Mouse (Mus musculus) kidney, embryonic 15.5 days (tissue): Measurements from ENCODE around the gene Zfp551. TPM values are rescaled to one million over a fixed set of nuclear protein-coding genes. Genes with fewer than 3 reads are reported as not detected.

Source experiments
- ATAC-seq: fragments of 200-750 bp; cut with Nextera tagmentation; replicated peaks from 2 replicates; pipeline ENCODE4 v1.8.0; 2017; ENCODE audit warnings: moderate TSS enrichment; ENCODE audit not compliant: low FRiP score
- H3K27ac ChIP-seq: fragments of 300-500 bp; sonication (generic); 2 replicates; pipeline ENCODE4 v1.5.1; 2015; ENCODE audit warnings: mild to moderate bottlenecking, inconsistent platforms
- H3K27me3 ChIP-seq: fragments of 300-500 bp; sonication (generic); 2 replicates; pipeline ENCODE4 v1.6.1; 2015; ENCODE audit warnings: inconsistent platforms
- H3K36me3 ChIP-seq: fragments of 300-500 bp; sonication (generic); 2 replicates; pipeline ENCODE4 v1.6.1; 2015; ENCODE audit warnings: inconsistent platforms
- H3K4me1 ChIP-seq: fragments of 300-500 bp; sonication (generic); 2 replicates; pipeline ENCODE4 v1.6.1; 2015; ENCODE audit warnings: inconsistent platforms
- H3K4me2 ChIP-seq: fragments of 300-500 bp; sonication (generic); 2 replicates; pipeline ENCODE4 v1.6.1; 2015; ENCODE audit warnings: moderate library complexity, mild to moderate bottlenecking, inconsistent platforms
- H3K4me3 ChIP-seq: fragments of 300-500 bp; sonication (generic); replicated peaks from 2 replicates; pipeline ENCODE4 v1.5.1; 2015; ENCODE audit warnings: mild to moderate bottlenecking, inconsistent platforms
- H3K9ac ChIP-seq: fragments of 300-500 bp; sonication (generic); 2 replicates; pipeline ENCODE4 v1.6.1; 2015; ENCODE audit warnings: mild to moderate bottlenecking, inconsistent platforms
- H3K9me3 ChIP-seq: fragments of 300-500 bp; sonication (generic); replicated peaks from 2 replicates; pipeline ENCODE4 v1.6.1; 2016; ENCODE audit warnings: inconsistent platforms
- WGBS: fragments of 180-500 bp; shearing (Covaris S2); methylation state at CpG from one replicate; pipeline ENCODE4 v1.1.7; 2015; ENCODE audit warnings: mixed read lengths; 5-methylcytosine and 5-hydroxymethylcytosine counted together
- polyA plus RNA-seq: library from polyadenylated mRNA; unstranded; fragments of >200 nt; fragmentation: Nextera tagmentation; extraction: Ambion mirVana; gene quantifications from 2 replicates; pipeline ENCODE4 v1.2.1, GENCODE M21; 2015

The Zfp551 gene
- polyA plus RNA-seq: 3.0 and 3.8 TPM in 2 replicates

DNA sequence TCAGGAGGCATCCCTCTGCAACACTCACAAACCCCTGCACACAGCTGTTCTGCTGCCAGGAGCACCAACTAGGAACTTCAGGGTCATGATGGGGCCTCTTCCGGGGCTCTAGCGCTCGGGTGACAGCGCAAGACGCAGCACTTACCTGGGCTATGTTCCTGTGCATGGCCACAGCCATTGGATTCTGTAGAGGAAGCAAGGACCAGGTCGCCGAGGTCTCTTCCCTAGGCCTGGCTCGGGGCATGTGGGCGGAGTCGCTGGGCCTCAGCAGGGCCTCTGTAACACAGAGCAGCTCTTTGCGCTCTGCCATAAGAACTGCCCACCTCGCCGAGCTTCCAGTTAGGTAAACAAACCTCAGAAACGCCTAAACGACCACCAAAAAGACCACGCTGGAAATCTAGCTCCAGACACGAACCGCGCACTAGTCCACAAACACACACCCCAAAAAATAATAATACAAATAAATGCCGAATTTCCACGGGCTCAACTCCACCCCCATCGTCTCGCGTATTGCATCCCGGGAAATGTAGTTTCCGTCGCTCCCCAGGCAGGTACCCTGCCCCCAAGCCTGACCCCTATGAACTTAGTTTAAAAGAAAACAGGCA lies at the start of gene Zfp551:
Zfp551 (minus strand) TSS at position 507 of the 605 bp plus-strand sequence.
- Histone ChIP-seq H3K27ac (0 out of 2 replicates have a peak within 1 kb of the TSS, but pooled peaks have one; percentile 9), H3K4me2 (peak within 1 kb of the TSS; percentile 67), H3K9me3 (no peaks in the 10 kb centered on the region), H3K4me3 (peak within 1 kb of the TSS; percentile 62), H3K27me3 (no peaks in the 10 kb centered on the region), H3K36me3 (peaks cover 12% of the 10 kb centered on the region), H3K9ac (peak within 1 kb of the TSS; percentile 66), H3K4me1 (peaks cover 7% of the 10 kb centered on the region)
- under 1% methylated on average over 27 of the region's 27 CpGs for WGBS
- ATAC-seq: peak; percentile 98

DNA sequence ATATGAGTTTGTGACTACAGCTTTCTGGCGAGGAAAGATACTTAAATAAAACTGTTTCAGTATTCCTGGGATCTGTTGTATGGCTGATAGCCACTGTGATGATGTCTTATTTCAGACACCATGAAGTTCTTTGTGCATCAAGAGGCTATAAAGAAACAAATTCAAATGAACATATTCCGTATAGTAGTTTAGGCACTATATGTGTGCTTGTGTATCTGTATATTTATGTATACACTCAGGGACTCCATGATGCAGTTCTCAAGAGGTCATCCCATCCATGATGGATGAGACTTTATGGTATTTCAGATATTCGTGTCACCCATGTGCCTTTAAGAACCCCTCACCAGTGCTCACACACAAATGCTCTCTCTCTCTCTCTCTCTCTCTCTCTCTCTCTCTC lies 304 bp upstream of the Zfp551 start:
- Histone ChIP-seq H3K4me3 (peak overlapping the region; percentile 62), H3K36me3 (peaks cover 9% of the 10 kb centered on the region; the same call in 1 of the 2 replicates), H3K9ac (no peak overlapping the region), H3K27me3 (no peaks in the 10 kb centered on the region), H3K9me3 (no peaks in the 10 kb centered on the region), H3K4me1 (peaks cover 7% of the 10 kb centered on the region), H3K4me2 (peak overlapping the region; percentile 67), H3K27ac (no peak overlapping the region)
- peak; percentile 42 for ATAC-seq
- WGBS: 64% methylated on average over 3 of the region's 3 CpGs

DNA sequence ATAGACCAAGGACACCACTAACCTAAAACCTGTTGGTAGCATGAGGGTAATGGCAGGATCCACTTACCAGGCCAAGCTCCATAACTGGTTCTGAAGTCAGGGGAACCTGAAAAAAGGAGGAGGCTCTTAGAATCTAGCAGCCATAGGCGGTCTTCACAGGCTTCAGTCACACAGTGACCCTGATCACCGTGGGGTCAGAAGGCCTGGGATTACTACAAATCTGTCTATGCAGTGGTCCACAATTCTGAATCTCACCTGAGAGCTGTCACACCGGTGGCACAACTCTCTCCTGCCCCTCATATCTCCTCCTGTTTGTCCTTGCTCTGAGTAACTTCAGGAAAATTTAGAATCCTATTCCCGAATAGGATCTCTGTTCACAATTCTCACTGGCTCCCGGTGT lies 810 bp downstream of the Zfp551 start:
- 52% methylated on average over 5 of the region's 5 CpGs for WGBS
- Histone ChIP-seq H3K4me2 (peak overlapping the region; percentile 67), H3K4me3 (peak overlapping the region; percentile 62), H3K27ac (0 out of 2 replicates have a peak overlapping the region, but pooled peaks have one; percentile 9), H3K36me3 (peaks cover 18% of the 10 kb centered on the region), H3K27me3 (no peaks in the 10 kb centered on the region), H3K4me1 (peaks cover 7% of the 10 kb centered on the region), H3K9me3 (no peaks in the 10 kb centered on the region), H3K9ac (peak overlapping the region; percentile 66)
- no peak; the same call in 1 of the 2 replicates for ATAC-seq

GRCm38 (mm10) chr7:12369173-12369572 lies 53.4 kb downstream of the Zfp551 start, which contains the start of gene Vmn1r84:
Vmn1r84 (minus strand) TSS chr7:12369273.
- Histone ChIP-seq H3K27me3 (no peaks in the 10 kb centered on the region), H3K9ac (no peak within 1 kb of the TSS), H3K9me3 (no peaks in the 10 kb centered on the region), H3K4me1 (no peaks in the 10 kb centered on the region), H3K4me3 (no peak within 1 kb of the TSS), H3K36me3 (no peaks in the 10 kb centered on the region), H3K4me2 (no peak within 1 kb of the TSS), H3K27ac (no peak within 1 kb of the TSS)
- WGBS: 62% methylated on average over 1 of the region's 1 CpGs
- no peak for ATAC-seq

Other genes starting within 250 kb of the Zfp551 start
- not detected in 2 replicates for gene Vmn1r80, start 233.5 kb downstream of the Zfp551 start, polyA plus RNA-seq
- gene Vmn1r81, start 154.5 kb downstream of the Zfp551 start, polyA plus RNA-seq: not detected in 2 replicates
- not detected in 2 replicates for gene Vmn1r82, start 122.3 kb downstream of the Zfp551 start, polyA plus RNA-seq
- gene Vmn1r83, start 93.3 kb downstream of the Zfp551 start, polyA plus RNA-seq: not detected in 2 replicates
- gene Vmn1r84, start 53.5 kb downstream of the Zfp551 start, polyA plus RNA-seq: not detected in 2 replicates
- 25.8 and 26.1 TPM in 2 replicates for gene Zfp606, start 55.5 kb upstream of the Zfp551 start, polyA plus RNA-seq
- not detected in 2 replicates for gene 2900092C05Rik, start 89.8 kb upstream of the Zfp551 start, polyA plus RNA-seq
- gene Vmn2r53, start 186.0 kb upstream of the Zfp551 start, polyA plus RNA-seq: 0.01 TPM in 1 of 2 replicates, not detected in the other
- not detected in 2 replicates for gene Vmn2r54, start 217.6 kb upstream of the Zfp551 start, polyA plus RNA-seq